Mouse (Mus musculus) hindbrain, embryonic 16.5 days (tissue): ENCODE results near the gene Gna13. TPM values are rescaled to one million over a fixed set of nuclear protein-coding genes. Genes with fewer than 3 reads are reported as not detected.

Source experiments
- ATAC-seq: fragments of 200-750 bp; cut with Nextera tagmentation; 2 replicates; pipeline ENCODE4 v1.8.0; 2017; ENCODE audit warnings: moderate TSS enrichment, moderate library complexity
- H3K27ac ChIP-seq: fragments of 300-500 bp; sonication (generic); 2 replicates; pipeline ENCODE4 v1.5.1; 2014; ENCODE audit warnings: low read depth, mild to moderate bottlenecking, control low read depth, low read length, moderate library complexity
- H3K27me3 ChIP-seq: fragments of 300-500 bp; sonication (generic); replicated peaks from 2 replicates; pipeline ENCODE4 v1.6.1; 2014; ENCODE audit warnings: low read length; ENCODE audit not compliant: control insufficient read depth, insufficient read depth
- H3K36me3 ChIP-seq: fragments of 300-500 bp; sonication (generic); 2 replicates; pipeline ENCODE4 v1.6.1; 2014; ENCODE audit warnings: mild to moderate bottlenecking, low read length, moderate library complexity, mixed read lengths; ENCODE audit not compliant: control insufficient read depth, insufficient read depth
- H3K4me1 ChIP-seq: fragments of 300-500 bp; sonication (generic); 2 replicates; pipeline ENCODE4 v1.6.1; 2014; ENCODE audit warnings: low read depth, low read length; ENCODE audit not compliant: control insufficient read depth, insufficient read depth
- H3K4me2 ChIP-seq: fragments of 300-500 bp; sonication (generic); 2 replicates; pipeline ENCODE4 v1.6.1; 2014; ENCODE audit warnings: mild to moderate bottlenecking, low read length, control low read depth, moderate library complexity
- H3K4me3 ChIP-seq: fragments of 300-500 bp; sonication (generic); 2 replicates; pipeline ENCODE4 v1.5.1; 2014; ENCODE audit warnings: mild to moderate bottlenecking, low read length, control low read depth, moderate library complexity
- H3K9ac ChIP-seq: fragments of 300-500 bp; sonication (generic); 2 replicates; pipeline ENCODE4 v1.6.1; 2014; ENCODE audit warnings: low read depth, mild to moderate bottlenecking, control low read depth, low read length, moderate library complexity
- H3K9me3 ChIP-seq: fragments of 300-500 bp; sonication (generic); 2 replicates; pipeline ENCODE4 v1.6.1; 2014; ENCODE audit warnings: mild to moderate bottlenecking, low read length, moderate library complexity; ENCODE audit not compliant: control insufficient read depth
- WGBS: fragments of 180-500 bp; shearing (Covaris S2); extraction: QIAGEN DNeasy Blood & Tissue Kit; methylation state at CpG from one replicate; pipeline ENCODE4 v1.1.7; 2014; 5-methylcytosine and 5-hydroxymethylcytosine counted together
- polyA plus RNA-seq: library from polyadenylated mRNA; unstranded; fragments of >200 nt; fragmentation: Nextera tagmentation; extraction: Ambion mirVana; gene quantifications from 2 replicates; pipeline ENCODE4 v1.2.1, GENCODE M21; 2015

Gene Gna13
- polyA plus RNA-seq, 1 experiment from 2014 or later = 21.3 TPM

GRCm38 (mm10) chr11:109439209-109439608, 76.6 kb downstream of the Gna13 start:
- WGBS = 18% methylated on average over 5 of the region's 5 CpGs
- Histone ChIP-seq H3K9me3 (no peaks in the 10 kb centered on the region), H3K27ac (no peak overlapping the region), H3K27me3 (no peaks in the 10 kb centered on the region; the same call in 1 of the 2 replicates), H3K4me3 (no peak overlapping the region), H3K4me1 (peaks cover 10% of the 10 kb centered on the region), H3K4me2 (peak overlapping the region; percentile 66), H3K9ac (peak overlapping the region; percentile 62; the same call in 1 of the 2 replicates), H3K36me3 (peaks cover 18% of the 10 kb centered on the region)
- peak; percentile 40; the same call in 1 of the 2 replicates for ATAC-seq

DNA sequence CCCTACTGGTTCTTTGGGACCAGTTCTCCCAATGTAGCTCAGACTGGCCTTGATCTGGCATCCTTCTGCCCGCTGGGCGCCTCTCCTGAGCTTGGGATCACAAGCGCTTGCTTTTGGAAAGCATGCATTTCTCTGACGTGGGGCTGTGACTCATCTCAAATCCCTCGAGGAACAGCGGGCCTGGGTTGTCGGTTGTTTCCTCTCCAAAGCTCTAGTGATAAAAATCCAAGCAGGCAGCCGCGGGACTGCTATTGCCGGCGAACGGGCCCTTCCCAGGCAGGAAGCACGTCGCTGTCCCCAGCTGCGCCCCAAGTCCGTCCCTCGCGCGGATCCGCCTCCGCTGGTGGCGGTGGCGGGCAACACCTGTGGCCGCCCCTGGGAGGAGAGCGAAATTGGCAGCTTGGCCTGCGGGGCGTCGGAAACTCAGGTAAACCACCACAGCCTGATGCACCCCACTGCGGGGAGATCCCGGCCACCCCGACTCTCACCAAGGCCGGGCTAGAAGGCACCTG, 77.3 kb downstream of the Gna13 start:
- 2% methylated on average over 32 of the region's 32 CpGs for WGBS
- Histone ChIP-seq H3K4me2 (peak overlapping the region; percentile 66), H3K27me3 (no peaks in the 10 kb centered on the region; the same call in 1 of the 2 replicates), H3K4me3 (peak overlapping the region; percentile 45), H3K9ac (peak overlapping the region; percentile 62), H3K4me1 (peaks cover 10% of the 10 kb centered on the region), H3K9me3 (no peaks in the 10 kb centered on the region), H3K27ac (no peak overlapping the region), H3K36me3 (peaks cover 13% of the 10 kb centered on the region)
- ATAC-seq = peak; percentile 76

- peak overlapping the region; percentile 66 for H3K4me2 ChIP-seq
- no peaks in the 10 kb centered on the region; the same call in 1 of the 2 replicates for H3K27me3 ChIP-seq
- WGBS = 68% methylated on average over 4 of the region's 4 CpGs
- H3K27ac ChIP-seq = no peak overlapping the region
- H3K9ac ChIP-seq = no peak overlapping the region; the same call in 1 of the 2 replicates
- peaks cover 6% of the 10 kb centered on the region; the same call in 1 of the 2 replicates for H3K36me3 ChIP-seq
- no peak for ATAC-seq
- H3K4me1 ChIP-seq = peaks cover 10% of the 10 kb centered on the region
- no peak overlapping the region for H3K4me3 ChIP-seq
- no peaks in the 10 kb centered on the region for H3K9me3 ChIP-seq
Measured at GRCm38 (mm10) chr11:109440641-109441040, 78.0 kb downstream of the Gna13 start.

DNA sequence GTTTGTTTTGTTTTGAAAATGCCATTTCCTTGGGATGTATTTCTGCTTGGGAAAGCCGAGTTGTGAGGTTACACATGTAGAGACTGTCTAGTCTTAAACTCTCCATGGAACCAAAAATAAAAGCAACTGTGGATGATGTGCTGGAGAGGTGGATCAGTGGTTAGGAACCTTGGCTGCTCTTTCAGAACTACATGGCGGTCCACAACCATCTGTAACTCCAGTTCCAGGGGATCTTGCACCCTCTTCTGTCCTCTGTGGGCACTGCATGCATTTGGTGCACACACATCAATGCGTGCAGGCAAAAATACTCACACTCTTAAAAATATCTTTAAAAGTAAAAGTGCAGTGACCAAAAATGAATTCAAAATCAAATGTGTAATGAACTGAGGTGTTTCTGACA, 78.5 kb downstream of the Gna13 start:
- WGBS = 60% methylated on average over 3 of the region's 3 CpGs
- H3K27me3 ChIP-seq = no peaks in the 10 kb centered on the region; the same call in 1 of the 2 replicates

DNA sequence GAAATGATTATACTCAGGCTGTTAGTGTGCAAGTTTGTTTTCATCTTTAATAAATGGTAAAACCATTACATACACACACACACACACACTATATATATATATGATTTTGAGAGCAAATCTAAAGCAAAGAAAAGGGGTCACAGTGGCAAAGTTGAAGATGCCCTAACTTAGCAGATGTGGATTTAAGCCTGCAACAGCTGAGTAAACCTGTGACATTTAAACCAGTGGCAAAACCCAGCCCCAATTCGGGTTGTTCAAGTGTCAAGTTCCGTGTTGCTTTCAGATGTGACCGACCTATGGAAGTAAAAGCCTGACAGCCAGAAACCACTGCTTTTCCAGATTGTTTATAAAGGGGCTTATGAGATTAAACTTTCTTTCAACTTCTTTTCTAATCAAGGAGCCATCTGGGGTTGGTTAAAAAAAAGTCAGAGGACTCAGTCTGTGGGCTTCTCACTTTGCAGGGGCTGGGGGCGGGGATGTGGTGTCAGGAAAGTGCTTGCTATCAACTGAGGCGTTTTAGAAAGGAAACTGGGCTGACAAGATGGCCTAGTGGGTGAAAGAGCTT, 79.6 kb downstream of the Gna13 start:
- Histone ChIP-seq H3K9ac (no peak overlapping the region), H3K4me2 (no peak overlapping the region), H3K27me3 (no peaks in the 10 kb centered on the region; the same call in 1 of the 2 replicates), H3K9me3 (no peaks in the 10 kb centered on the region), H3K4me1 (peaks cover 10% of the 10 kb centered on the region), H3K36me3 (no peaks in the 10 kb centered on the region), H3K4me3 (no peak overlapping the region), H3K27ac (no peak overlapping the region)
- ATAC-seq = no peak
- 72% methylated on average over 5 of the region's 5 CpGs for WGBS

More for the DNA sequence above, 78.5 kb downstream of the Gna13 start:
- Histone ChIP-seq H3K4me1 (peaks cover 10% of the 10 kb centered on the region), H3K36me3 (peaks cover 3% of the 10 kb centered on the region; the same call in 1 of the 2 replicates), H3K9ac (no peak overlapping the region), H3K4me2 (no peak overlapping the region), H3K9me3 (no peaks in the 10 kb centered on the region), H3K4me3 (no peak overlapping the region), H3K27ac (no peak overlapping the region)
- no peak for ATAC-seq

DNA sequence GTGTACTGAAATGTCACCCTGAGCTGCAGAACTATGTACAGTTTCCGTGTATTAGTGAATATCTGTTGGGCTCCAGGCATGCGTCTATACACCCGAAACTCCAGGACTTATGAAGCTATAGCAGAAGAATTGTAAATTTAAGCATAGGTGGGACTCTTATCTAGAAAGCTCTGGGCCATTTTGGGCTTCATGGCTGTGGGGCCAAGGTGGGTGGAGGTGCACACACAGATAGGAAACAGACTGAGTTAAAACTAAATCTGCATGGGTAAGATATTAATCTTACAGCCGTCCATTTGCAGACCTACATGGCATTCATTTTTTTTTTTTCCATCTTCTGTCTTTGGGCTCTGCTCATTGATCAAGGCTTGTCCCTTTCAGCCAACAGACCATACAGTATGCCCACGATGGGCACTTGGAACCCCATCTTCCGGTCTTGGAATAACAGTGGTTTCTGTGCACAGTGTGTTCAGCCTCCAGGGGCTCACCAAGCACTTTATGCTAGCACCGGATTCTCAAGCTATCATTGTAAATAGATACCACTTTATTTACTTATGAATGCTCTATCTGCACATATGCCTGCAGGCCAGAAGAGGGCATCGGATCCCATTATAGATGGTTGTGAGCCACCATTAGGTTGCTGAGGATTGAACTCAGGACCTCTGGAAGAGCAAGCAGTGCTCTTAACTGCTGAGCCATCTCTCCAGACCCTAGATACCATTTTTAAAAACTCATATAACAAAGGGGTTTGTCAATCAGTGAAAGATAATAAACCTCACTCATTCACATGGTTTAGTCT, 81.0 kb downstream of the Gna13 start:
- no peaks in the 10 kb centered on the region; the same call in 1 of the 2 replicates for H3K27me3 ChIP-seq
- H3K36me3 ChIP-seq = no peaks in the 10 kb centered on the region
- H3K4me3 ChIP-seq = no peak overlapping the region
- H3K27ac ChIP-seq = no peak overlapping the region
- no peaks in the 10 kb centered on the region for H3K9me3 ChIP-seq
- no peak overlapping the region for H3K4me2 ChIP-seq
- H3K4me1 ChIP-seq = peaks cover 10% of the 10 kb centered on the region
- no peak for ATAC-seq
- no peak overlapping the region for H3K9ac ChIP-seq
- 93% methylated on average over 8 of the region's 8 CpGs for WGBS

DNA sequence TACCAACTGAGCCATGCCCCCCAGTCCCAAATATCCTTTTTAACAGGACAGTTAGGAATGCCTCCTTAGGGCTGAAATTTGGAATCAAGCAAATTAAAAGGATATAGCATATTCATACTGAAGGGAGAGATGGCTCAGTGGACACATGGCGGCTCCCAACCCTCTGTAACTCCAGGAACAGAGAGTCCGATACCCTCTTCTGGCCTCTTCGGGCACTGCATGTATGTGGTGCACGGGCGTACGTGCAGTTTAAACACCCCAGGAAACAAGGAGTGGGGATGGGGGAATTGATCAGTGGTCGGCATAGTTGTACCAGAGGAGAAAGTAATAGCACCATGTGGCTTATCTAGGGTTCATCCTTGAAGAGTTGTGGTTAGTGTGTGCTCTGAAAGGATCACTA, 82.0 kb downstream of the Gna13 start:
- H3K4me2 ChIP-seq = no peak overlapping the region
- H3K9me3 ChIP-seq = no peaks in the 10 kb centered on the region
- no peaks in the 10 kb centered on the region for H3K36me3 ChIP-seq
- H3K4me3 ChIP-seq = no peak overlapping the region
- H3K4me1 ChIP-seq = peaks cover 9% of the 10 kb centered on the region
- no peak overlapping the region for H3K27ac ChIP-seq
- H3K9ac ChIP-seq = no peak overlapping the region
- 47% methylated on average over 7 of the region's 7 CpGs for WGBS
- H3K27me3 ChIP-seq = no peaks in the 10 kb centered on the region; the same call in 1 of the 2 replicates
- ATAC-seq = no peak

GRCm38 (mm10) chr11:109445438-109446035, 82.9 kb downstream of the Gna13 start:
- peaks cover 1% of the 10 kb centered on the region; the same call in 1 of the 2 replicates for H3K4me1 ChIP-seq

More at GRCm38 (mm10) chr11:109445438-109446035, 82.9 kb downstream of the Gna13 start:
- no peaks in the 10 kb centered on the region; the same call in 1 of the 2 replicates for H3K27me3 ChIP-seq
- 43% methylated on average over 13 of the region's 13 CpGs for WGBS
- no peaks in the 10 kb centered on the region for H3K36me3 ChIP-seq
- no peak overlapping the region for H3K4me2 ChIP-seq
- no peak overlapping the region for H3K4me3 ChIP-seq
- no peak overlapping the region for H3K9ac ChIP-seq
- ATAC-seq = peak; percentile 86
- no peaks in the 10 kb centered on the region for H3K9me3 ChIP-seq
- no peak overlapping the region for H3K27ac ChIP-seq
